Mouse (Mus musculus) heart, embryonic 12.5 days (tissue): ENCODE results near the gene Rfc2. TPM values are rescaled to one million over a fixed set of nuclear protein-coding genes. Genes with fewer than 3 reads are reported as not detected.
A peak's percentile ranks its signal among the peaks of the same experiment; 100 is the strongest.

Experiments used
- ATAC-seq: fragments of 200-750 bp; cut with Nextera tagmentation; 2 replicates; pipeline ENCODE4 v1.8.0; 2017; ENCODE audit warnings: moderate TSS enrichment, moderate library complexity; ENCODE audit not compliant: insufficient number of reproducible peaks, low FRiP score
- H3K27ac ChIP-seq: fragments of 300-500 bp; sonication (generic); 2 replicates; pipeline ENCODE4 v1.5.1; 2016; ENCODE audit warnings: mild to moderate bottlenecking, moderate library complexity; ENCODE audit not compliant: poor library complexity, severe bottlenecking
- H3K27me3 ChIP-seq: fragments of 300-500 bp; sonication (generic); replicated peaks from 2 replicates; pipeline ENCODE4 v1.6.1; 2016; ENCODE audit warnings: mild to moderate bottlenecking, moderate library complexity
- H3K36me3 ChIP-seq: fragments of 300-500 bp; sonication (generic); 2 replicates; pipeline ENCODE4 v1.6.1; 2016; ENCODE audit warnings: mild to moderate bottlenecking, moderate library complexity
- H3K4me1 ChIP-seq: fragments of 300-500 bp; sonication (generic); replicated peaks from 2 replicates; pipeline ENCODE4 v1.6.1; 2016; ENCODE audit warnings: mild to moderate bottlenecking
- H3K4me2 ChIP-seq: fragments of 300-500 bp; sonication (generic); 2 replicates; pipeline ENCODE4 v1.6.1; 2016; ENCODE audit warnings: mild to moderate bottlenecking, moderate library complexity
- H3K4me3 ChIP-seq: fragments of 300-500 bp; sonication (generic); 2 replicates; pipeline ENCODE4 v1.5.1; 2016; ENCODE audit warnings: mild to moderate bottlenecking
- H3K9ac ChIP-seq: fragments of 300-500 bp; sonication (generic); 2 replicates; pipeline ENCODE4 v1.6.1; 2016; ENCODE audit warnings: mild to moderate bottlenecking, moderate library complexity
- H3K9me3 ChIP-seq: fragments of 300-500 bp; sonication (generic); replicated peaks from 2 replicates; pipeline ENCODE4 v1.6.1; 2016; ENCODE audit warnings: mild to moderate bottlenecking, moderate library complexity
- WGBS: fragments of 180-500 bp; shearing (Covaris S2); methylation state at CpG from one replicate; pipeline ENCODE4 v1.1.7; 2016; 5-methylcytosine and 5-hydroxymethylcytosine counted together
- polyA plus RNA-seq: library from polyadenylated mRNA; unstranded; fragments of >200 nt; fragmentation: Nextera tagmentation; extraction: Ambion mirVana; gene quantifications from 2 replicates; pipeline ENCODE4 v1.2.1, GENCODE M21; 2016

Rfc2 gene
- polyA plus RNA-seq, 1 experiment from 2014 or later, result 199 TPM

GRCm38 (mm10) chr5:134609916-134610643, 28.9 kb downstream of the Rfc2 start:
- Histone ChIP-seq H3K36me3 (peaks cover 10% of the 10 kb centered on the region; the same call in 1 of the 2 replicates), H3K27me3 (no peaks in the 10 kb centered on the region), H3K4me2 (no peak overlapping the region), H3K9me3 (no peaks in the 10 kb centered on the region), H3K4me3 (no peak overlapping the region), H3K27ac (no peak overlapping the region), H3K9ac (no peak overlapping the region), H3K4me1 (no peaks in the 10 kb centered on the region)
- WGBS, result 86% methylated on average over 12 of the region's 12 CpGs
- ATAC-seq, result no peak

DNA sequence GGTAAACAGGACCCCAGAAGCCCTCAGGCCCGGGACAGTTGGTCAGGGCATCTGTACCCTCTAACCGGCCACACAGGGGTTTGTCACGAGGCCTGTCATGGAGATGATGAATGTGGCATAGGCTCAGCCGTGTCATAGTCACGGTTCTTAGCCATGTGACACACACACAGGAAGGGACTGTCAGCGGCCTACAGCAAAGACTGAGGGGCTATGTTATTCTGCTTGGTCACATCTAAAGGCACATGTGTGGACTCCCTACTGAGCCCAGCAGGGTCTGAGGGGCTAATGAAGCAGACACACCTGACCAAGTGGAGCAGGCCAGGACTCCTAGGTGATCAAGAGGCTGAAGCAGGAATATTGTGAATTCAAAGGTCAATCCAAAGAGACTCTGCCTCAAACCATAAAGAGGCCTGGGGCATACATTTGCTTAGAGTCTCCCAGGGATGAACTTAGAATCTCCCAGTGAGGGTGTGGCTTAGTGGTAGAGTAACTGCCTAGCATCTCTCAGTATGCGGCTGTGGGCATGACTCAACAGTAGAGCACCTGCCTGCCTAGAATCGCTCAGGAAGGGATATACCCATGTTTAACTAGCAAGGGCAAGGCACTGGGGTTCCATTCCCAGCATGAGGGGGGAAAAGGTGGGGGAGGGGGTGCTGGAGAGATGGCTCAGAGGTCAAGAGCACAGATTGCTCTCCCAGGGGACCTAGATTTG, 30.8 kb downstream of the Rfc2 start:
- Histone ChIP-seq H3K4me1 (no peaks in the 10 kb centered on the region), H3K4me2 (no peak overlapping the region), H3K4me3 (no peak overlapping the region), H3K9me3 (no peaks in the 10 kb centered on the region), H3K27ac (no peak overlapping the region), H3K9ac (no peak overlapping the region), H3K27me3 (no peaks in the 10 kb centered on the region), H3K36me3 (peaks cover 20% of the 10 kb centered on the region)
- WGBS, result 64% methylated on average over 8 of the region's 8 CpGs
- ATAC-seq, result no peak

GRCm38 (mm10) chr5:134613727-134614126, 32.6 kb downstream of the Rfc2 start:
- H3K4me2 ChIP-seq, result no peak overlapping the region
- H3K27me3 ChIP-seq, result no peaks in the 10 kb centered on the region
- WGBS, result 80% methylated on average over 9 of the region's 9 CpGs
- H3K36me3 ChIP-seq, result peaks cover 37% of the 10 kb centered on the region
- ATAC-seq, result no peak
- no peak overlapping the region for H3K9ac ChIP-seq
- no peak overlapping the region for H3K27ac ChIP-seq
- H3K4me1 ChIP-seq, result no peaks in the 10 kb centered on the region
- H3K4me3 ChIP-seq, result no peak overlapping the region
- no peaks in the 10 kb centered on the region for H3K9me3 ChIP-seq

DNA sequence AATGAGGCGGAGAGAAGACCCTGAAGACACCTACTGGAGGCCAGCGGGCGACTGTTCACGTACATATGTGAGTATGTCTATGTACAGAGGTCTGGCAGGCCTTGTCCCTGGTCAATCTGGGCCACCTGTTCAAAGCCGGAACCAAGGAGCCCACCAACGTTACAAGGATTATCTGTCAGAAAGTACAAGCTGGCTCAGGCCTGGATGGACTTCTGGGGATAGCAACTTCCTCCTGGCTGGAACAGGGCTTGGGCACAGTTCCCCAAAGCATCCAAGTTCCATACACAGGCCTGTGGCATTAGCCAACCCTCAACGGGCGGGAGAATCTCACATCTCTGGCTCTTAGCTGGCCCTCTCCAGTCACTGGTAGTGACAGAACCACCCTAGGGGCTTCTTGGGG, 33.1 kb downstream of the Rfc2 start:
- Histone ChIP-seq H3K4me2 (no peak overlapping the region), H3K36me3 (peaks cover 43% of the 10 kb centered on the region), H3K27me3 (no peaks in the 10 kb centered on the region), H3K4me3 (no peak overlapping the region), H3K4me1 (no peaks in the 10 kb centered on the region), H3K27ac (no peak overlapping the region), H3K9ac (no peak overlapping the region), H3K9me3 (no peaks in the 10 kb centered on the region)
- ATAC-seq, result no peak
- 86% methylated on average over 8 of the region's 8 CpGs for WGBS

DNA sequence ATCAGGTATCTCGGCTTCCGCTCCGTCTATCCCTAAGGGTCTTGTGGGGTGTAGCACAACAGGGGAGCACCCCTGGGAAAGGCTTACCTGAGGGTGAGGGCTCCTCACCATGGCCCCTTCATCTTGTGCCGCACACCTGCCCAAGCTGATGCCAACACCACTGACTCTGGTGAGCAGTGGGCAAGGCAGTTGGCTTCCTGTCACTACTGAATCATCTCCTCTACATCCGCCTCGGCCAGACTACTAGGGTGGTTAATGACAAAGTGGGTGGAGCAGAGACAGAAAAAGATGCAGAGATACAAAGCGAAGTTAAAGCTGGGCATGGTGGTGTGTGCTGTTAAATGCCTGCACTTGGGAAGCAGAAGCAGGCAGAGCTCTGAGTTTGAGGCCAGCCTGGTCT, 33.6 kb downstream of the Rfc2 start, which contains the start of gene Lat2:
Lat2 (minus strand) TSS at position 224 of the 400 bp plus-strand sequence.
- ATAC-seq, result no peak
- Histone ChIP-seq H3K36me3 (peaks cover 48% of the 10 kb centered on the region), H3K4me2 (no peak within 1 kb of the TSS), H3K27me3 (no peaks in the 10 kb centered on the region), H3K9ac (no peak within 1 kb of the TSS), H3K4me3 (no peak within 1 kb of the TSS), H3K27ac (no peak within 1 kb of the TSS), H3K4me1 (no peaks in the 10 kb centered on the region), H3K9me3 (no peaks in the 10 kb centered on the region)
- 81% methylated on average over 7 of the region's 7 CpGs for WGBS

DNA sequence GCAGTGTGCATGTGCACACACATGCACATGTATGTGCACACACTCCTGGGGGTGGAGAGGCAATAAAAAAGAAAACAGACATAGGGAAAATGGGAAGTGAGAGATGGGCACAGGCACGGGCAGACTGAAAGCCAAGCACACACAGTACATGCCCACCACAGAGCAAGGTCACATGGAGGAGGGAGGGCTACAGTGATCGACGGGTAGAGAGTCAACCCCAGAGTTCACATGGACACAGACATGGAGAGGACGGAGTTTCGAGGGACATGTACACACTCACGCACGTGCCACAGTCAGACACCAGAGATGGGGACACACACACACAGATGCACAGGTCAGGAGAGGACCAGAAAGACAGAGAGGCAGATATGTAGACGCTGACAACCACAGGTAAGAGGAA, 34.2 kb downstream of the Rfc2 start:
- Histone ChIP-seq H3K9me3 (no peaks in the 10 kb centered on the region), H3K4me1 (peaks cover 5% of the 10 kb centered on the region), H3K27me3 (no peaks in the 10 kb centered on the region), H3K36me3 (peaks cover 54% of the 10 kb centered on the region), H3K4me3 (no peak overlapping the region), H3K27ac (no peak overlapping the region), H3K4me2 (no peak overlapping the region), H3K9ac (no peak overlapping the region)
- ATAC-seq, result no peak
- WGBS, result 86% methylated on average over 8 of the region's 8 CpGs

GRCm38 (mm10) chr5:134615780-134616179, 34.6 kb downstream of the Rfc2 start:
- peaks cover 58% of the 10 kb centered on the region for H3K36me3 ChIP-seq
- H3K9ac ChIP-seq, result no peak overlapping the region
- no peak overlapping the region for H3K27ac ChIP-seq
- H3K4me3 ChIP-seq, result no peak overlapping the region
- H3K27me3 ChIP-seq, result no peaks in the 10 kb centered on the region
- WGBS, result 67% methylated on average over 4 of the region's 4 CpGs
- H3K4me1 ChIP-seq, result peaks cover 9% of the 10 kb centered on the region
- no peaks in the 10 kb centered on the region for H3K9me3 ChIP-seq
- H3K4me2 ChIP-seq, result no peak overlapping the region
- ATAC-seq, result no peak

DNA sequence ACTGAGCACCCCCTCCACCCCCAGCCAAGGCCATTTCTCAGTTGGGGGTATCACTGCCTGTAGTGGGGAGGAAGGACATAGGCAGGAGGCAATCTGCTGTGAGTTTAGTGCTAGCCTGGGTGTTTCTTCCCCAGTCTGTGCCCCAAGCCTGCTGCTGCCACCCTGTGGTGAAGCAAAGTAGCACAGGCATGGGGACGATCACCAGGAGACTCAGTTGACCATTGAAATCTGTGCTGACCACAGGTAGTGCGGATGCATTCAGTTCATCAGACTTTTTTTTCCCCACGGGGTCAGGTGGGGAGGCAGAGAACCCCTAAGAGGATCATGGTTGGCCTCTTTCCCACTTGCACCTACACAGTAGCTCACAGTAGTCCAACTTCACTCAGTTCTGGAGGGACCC, 35.9 kb downstream of the Rfc2 start:
- WGBS, result 58% methylated on average over 3 of the region's 3 CpGs
- Histone ChIP-seq H3K9me3 (no peaks in the 10 kb centered on the region), H3K4me1 (peaks cover 11% of the 10 kb centered on the region), H3K27me3 (no peaks in the 10 kb centered on the region), H3K4me2 (no peak overlapping the region), H3K4me3 (no peak overlapping the region), H3K9ac (no peak overlapping the region), H3K36me3 (peaks cover 71% of the 10 kb centered on the region), H3K27ac (no peak overlapping the region)
- no peak for ATAC-seq

- peaks cover 95% of the 10 kb centered on the region for H3K36me3 ChIP-seq
- no peaks in the 10 kb centered on the region for H3K9me3 ChIP-seq
- H3K4me2 ChIP-seq, result no peak overlapping the region
- no peak for ATAC-seq
- no peaks in the 10 kb centered on the region for H3K27me3 ChIP-seq
- H3K9ac ChIP-seq, result 0 out of 2 replicates have a peak overlapping the region, but pooled peaks have one; percentile 2
- WGBS, result 96% methylated on average over 9 of the region's 9 CpGs
- H3K4me1 ChIP-seq, result peaks cover 11% of the 10 kb centered on the region
- no peak overlapping the region for H3K4me3 ChIP-seq
- no peak overlapping the region for H3K27ac ChIP-seq
Observed at GRCm38 (mm10) chr5:134620457-134620856, 39.3 kb downstream of the Rfc2 start.

- ATAC-seq, result no peak
- H3K4me2 ChIP-seq, result no peak overlapping the region
- H3K9ac ChIP-seq, result no peak overlapping the region
- H3K4me3 ChIP-seq, result no peak overlapping the region
- no peaks in the 10 kb centered on the region for H3K9me3 ChIP-seq
- H3K27ac ChIP-seq, result no peak overlapping the region
- 88% methylated on average over 16 of the region's 16 CpGs for WGBS
- no peaks in the 10 kb centered on the region for H3K27me3 ChIP-seq
- H3K36me3 ChIP-seq, result peaks cover 96% of the 10 kb centered on the region
- peaks cover 11% of the 10 kb centered on the region for H3K4me1 ChIP-seq
Observed at GRCm38 (mm10) chr5:134621099-134621640, 40.0 kb downstream of the Rfc2 start.

DNA sequence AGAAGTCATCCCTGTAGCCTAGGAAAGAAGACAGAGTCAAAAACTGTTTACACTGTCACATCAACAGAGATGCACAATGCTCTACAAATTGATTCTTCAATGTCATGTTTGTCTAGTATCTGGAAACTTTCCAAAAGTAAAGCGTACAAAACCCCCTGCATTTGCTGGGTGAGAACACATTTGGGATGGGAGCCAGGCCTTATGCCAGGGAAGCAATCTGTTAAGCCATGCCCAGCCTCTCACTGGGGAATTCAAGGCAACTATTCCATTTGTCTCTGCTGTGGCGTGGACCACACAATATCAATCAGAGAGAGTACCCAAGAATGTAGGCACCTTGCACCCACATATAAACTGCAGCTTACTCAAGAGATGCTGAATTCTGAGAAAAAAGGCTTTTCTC, 40.9 kb downstream of the Rfc2 start:
- no peak overlapping the region for H3K9ac ChIP-seq
- no peaks in the 10 kb centered on the region for H3K9me3 ChIP-seq
- peaks cover 11% of the 10 kb centered on the region for H3K4me1 ChIP-seq
- no peak for ATAC-seq
- peaks cover 99% of the 10 kb centered on the region for H3K36me3 ChIP-seq
- no peak overlapping the region for H3K4me3 ChIP-seq
- no peak overlapping the region for H3K4me2 ChIP-seq
- whole genome bisulfite sequencing, result 86% methylated on average over 2 of the region's 2 CpGs
- H3K27ac ChIP-seq, result no peak overlapping the region
- H3K27me3 ChIP-seq, result no peaks in the 10 kb centered on the region
